Mouse (Mus musculus): ENCODE measurements around the gene Dynlt1f. TPM values are rescaled to one million over a fixed set of nuclear protein-coding genes. Genes with fewer than 3 reads are reported as not detected.
"Not testable (repeated sequence)": the region's sequence is repeated elsewhere in the genome, so short reads cannot be mapped to it uniquely, and the experiment has no call there.

Gene Dynlt1f
- total and polyA plus RNA-seq, 2 experiments from 2014 or later = 148 to 213 TPM

DNA sequence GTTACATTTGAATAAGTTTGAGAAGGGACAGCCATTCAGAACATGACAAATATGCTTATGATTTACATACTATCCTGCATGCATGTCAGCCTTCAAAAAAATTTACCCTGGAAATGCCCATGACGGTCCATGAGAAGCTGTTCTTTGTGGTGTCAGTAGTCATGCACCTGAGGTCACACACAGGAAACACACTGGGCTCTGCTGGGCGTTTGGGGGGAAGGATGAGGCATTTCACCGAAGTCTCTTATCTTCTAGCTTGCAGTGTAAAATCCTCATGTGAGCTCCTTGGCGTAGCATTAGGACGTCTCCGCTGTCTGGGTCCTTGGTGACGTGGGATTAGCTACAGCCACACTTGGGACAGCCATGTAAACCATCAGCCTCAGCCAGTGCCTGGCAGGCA is 3.1 kb upstream of the Dynlt1f start, which contains the start of gene Sytl3:
Gene Sytl3 (plus strand): TSS at position 293 of the 400 bp plus-strand sequence.
- ATAC-seq (ENCODE audit: insufficient read depth, low read depth); H3K4me1 ChIP-seq (ENCODE audit: control insufficient read depth, insufficient read depth); H3K9ac ChIP-seq (replicated peaks; ENCODE audit: low read depth, low read length); H3K4me2 ChIP-seq (ENCODE audit: low read depth, low read length); H3K9me3 ChIP-seq (replicated peaks; ENCODE audit: control insufficient read depth, low read length); H3K27me3 ChIP-seq (ENCODE audit: control insufficient read depth, insufficient read depth, low read length); DNase-seq (ENCODE audit: low spot score); H3K4me3 ChIP-seq (ENCODE audit: low read depth, low read length); H3K36me3 ChIP-seq (replicated peaks; ENCODE audit: control insufficient read depth, insufficient read depth, low read length); H3K27ac ChIP-seq (ENCODE audit: low read depth): not testable (repeated sequence)
- 56% methylated on average over 3 of the region's 7 CpGs for WGBS

DNA sequence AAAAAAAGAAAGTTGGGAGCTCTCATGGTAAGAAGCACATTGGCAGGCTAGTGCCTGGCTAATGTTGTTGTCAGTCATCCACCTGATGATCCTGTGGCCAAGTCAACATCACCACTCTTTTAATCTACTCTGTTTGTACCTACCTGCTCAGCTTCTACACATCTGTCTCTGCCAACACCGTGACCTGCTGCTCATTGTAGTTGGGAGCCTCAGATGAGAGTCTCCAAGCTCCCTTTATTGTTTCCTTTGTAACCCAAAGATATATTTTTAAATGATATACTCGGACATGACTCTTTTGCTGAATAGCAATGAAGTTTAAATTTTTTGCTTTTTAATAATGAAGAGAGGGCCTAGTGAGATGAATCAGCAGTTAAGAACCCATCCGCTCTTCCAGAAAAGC is 771 bp upstream of the Dynlt1f start:
- H3K27me3 ChIP-seq (ENCODE audit: control insufficient read depth, insufficient read depth, low read length); H3K4me1 ChIP-seq (ENCODE audit: control insufficient read depth, insufficient read depth); H3K4me2 ChIP-seq (ENCODE audit: low read depth, low read length); H3K9ac ChIP-seq (replicated peaks; ENCODE audit: low read depth, low read length); DNase-seq (ENCODE audit: low spot score); H3K36me3 ChIP-seq (replicated peaks; ENCODE audit: control insufficient read depth, insufficient read depth, low read length); ATAC-seq (ENCODE audit: insufficient read depth, low read depth); H3K27ac ChIP-seq (ENCODE audit: low read depth); H3K9me3 ChIP-seq (replicated peaks; ENCODE audit: control insufficient read depth, low read length); H3K4me3 ChIP-seq (ENCODE audit: low read depth, low read length): not testable (repeated sequence)
- 94% methylated on average over 1 of the region's 3 CpGs for WGBS

DNA sequence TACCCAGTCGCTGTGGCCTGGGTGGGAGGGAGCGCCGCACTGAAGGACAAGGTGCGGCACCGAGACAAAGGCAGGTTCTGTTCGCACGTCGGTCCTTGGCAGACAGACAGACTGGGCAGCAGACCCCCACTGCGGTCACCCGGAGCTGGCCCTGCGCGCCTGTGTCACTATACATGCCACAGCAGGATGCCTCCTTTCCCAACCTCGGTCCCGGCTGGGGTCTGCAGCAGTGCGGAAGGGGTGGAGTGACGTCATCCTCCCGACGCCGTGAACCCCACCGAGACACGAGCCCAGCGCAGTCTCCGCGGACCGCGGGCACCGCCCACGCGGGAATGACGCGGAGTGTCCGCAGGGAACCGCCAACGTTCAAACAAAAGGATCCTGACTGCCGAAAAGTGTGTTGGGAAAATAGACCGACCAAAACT is 601 bp downstream of the Dynlt1f start:
- H3K36me3 ChIP-seq (replicated peaks; ENCODE audit: control insufficient read depth, insufficient read depth, low read length); H3K27me3 ChIP-seq (ENCODE audit: control insufficient read depth, insufficient read depth, low read length); H3K9me3 ChIP-seq (replicated peaks; ENCODE audit: control insufficient read depth, low read length); H3K4me1 ChIP-seq (ENCODE audit: control insufficient read depth, insufficient read depth): not testable (repeated sequence)
- DNase-seq (ENCODE audit: low spot score) (peak; percentile 72), ATAC-seq (ENCODE audit: insufficient read depth, low read depth) (peak; percentile 82)
- Histone ChIP-seq H3K4me3 (ENCODE audit: low read depth, low read length) (peak overlapping the region; percentile 62), H3K9ac (replicated peaks; ENCODE audit: low read depth, low read length) (peak overlapping the region; percentile 48), H3K27ac (ENCODE audit: low read depth) (peak overlapping the region; percentile 61), H3K4me2 (ENCODE audit: low read depth, low read length) (peak overlapping the region; percentile 66)
- WGBS = 0% methylated on average over 33 of the region's 36 CpGs

DNA sequence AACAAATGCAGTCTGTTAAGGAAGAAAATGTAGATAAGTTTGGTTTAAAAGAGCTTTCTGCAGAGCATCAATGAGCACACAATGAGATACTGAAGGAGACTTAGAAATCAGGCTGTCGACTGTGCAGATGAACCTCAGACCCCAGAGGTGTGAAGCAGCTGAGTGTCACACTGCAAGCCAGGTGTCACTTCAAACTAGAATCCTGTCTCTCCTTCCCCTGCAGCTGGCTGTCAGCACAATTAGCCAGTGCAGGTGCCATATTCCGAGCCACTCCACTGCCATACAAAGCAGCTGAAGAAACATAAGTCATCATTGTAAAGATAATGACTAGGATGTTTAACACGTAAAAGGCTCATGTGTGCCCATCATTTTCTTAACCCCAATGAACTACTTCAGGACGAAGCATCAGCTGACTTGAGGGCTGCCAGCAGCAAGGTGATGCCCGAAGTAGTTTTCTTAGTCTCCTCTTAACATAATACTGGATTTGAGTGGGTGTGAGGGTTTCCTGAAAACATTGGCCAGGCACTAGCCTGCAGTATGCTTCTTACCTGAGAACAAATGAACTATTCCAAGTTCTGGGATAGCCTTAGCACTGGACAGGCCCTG is 2.3 kb downstream of the Dynlt1f start:
- H3K36me3 ChIP-seq (replicated peaks; ENCODE audit: control insufficient read depth, insufficient read depth, low read length); H3K4me2 ChIP-seq (ENCODE audit: low read depth, low read length); ATAC-seq (ENCODE audit: insufficient read depth, low read depth); H3K4me3 ChIP-seq (ENCODE audit: low read depth, low read length); H3K27me3 ChIP-seq (ENCODE audit: control insufficient read depth, insufficient read depth, low read length); DNase-seq (ENCODE audit: low spot score); H3K9me3 ChIP-seq (replicated peaks; ENCODE audit: control insufficient read depth, low read length); H3K27ac ChIP-seq (ENCODE audit: low read depth); H3K9ac ChIP-seq (replicated peaks; ENCODE audit: low read depth, low read length); H3K4me1 ChIP-seq (ENCODE audit: control insufficient read depth, insufficient read depth): not testable (repeated sequence)
- 75% methylated on average over 4 of the region's 5 CpGs for WGBS

DNA sequence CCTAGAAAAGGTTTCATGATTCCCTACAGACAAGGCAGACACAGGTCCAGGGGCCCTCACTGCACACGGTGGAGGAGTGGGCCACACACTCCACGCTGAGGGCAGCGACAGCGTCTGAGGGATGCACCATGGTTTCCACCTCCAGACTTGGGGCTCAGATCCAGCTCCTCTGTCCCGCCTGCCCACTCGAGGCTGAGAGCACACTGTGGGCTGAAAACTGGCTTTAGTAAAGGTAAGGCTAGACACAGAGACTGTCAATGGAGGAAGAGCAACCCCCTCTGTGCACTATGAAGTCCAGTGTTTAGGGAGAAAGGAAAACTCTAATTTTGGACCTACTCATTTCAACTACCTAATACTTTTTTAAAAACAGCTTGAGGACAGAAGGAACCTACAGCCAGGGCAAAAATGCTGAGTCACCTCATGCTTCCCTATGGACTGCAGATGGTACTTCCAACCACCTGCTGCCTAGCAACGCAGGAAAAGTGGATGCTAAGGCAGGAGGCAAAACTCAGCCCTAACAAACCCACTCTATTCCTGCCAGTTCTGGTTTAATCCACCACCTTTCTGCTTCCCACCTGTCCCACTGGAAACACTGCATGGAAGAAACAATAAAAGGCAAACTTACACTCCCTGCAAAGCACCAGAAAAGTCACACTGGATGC is 4.7 kb downstream of the Dynlt1f start:
- not testable (repeated sequence) for H3K36me3 ChIP-seq (replicated peaks; ENCODE audit: control insufficient read depth, insufficient read depth, low read length); H3K9ac ChIP-seq (replicated peaks; ENCODE audit: low read depth, low read length); DNase-seq (ENCODE audit: low spot score); H3K4me2 ChIP-seq (ENCODE audit: low read depth, low read length); H3K4me3 ChIP-seq (ENCODE audit: low read depth, low read length); H3K4me1 ChIP-seq (ENCODE audit: control insufficient read depth, insufficient read depth); H3K9me3 ChIP-seq (replicated peaks; ENCODE audit: control insufficient read depth, low read length); H3K27me3 ChIP-seq (ENCODE audit: control insufficient read depth, insufficient read depth, low read length); ATAC-seq (ENCODE audit: insufficient read depth, low read depth); H3K27ac ChIP-seq (ENCODE audit: low read depth)
- 86% methylated on average over 6 of the region's 7 CpGs for WGBS

DNA sequence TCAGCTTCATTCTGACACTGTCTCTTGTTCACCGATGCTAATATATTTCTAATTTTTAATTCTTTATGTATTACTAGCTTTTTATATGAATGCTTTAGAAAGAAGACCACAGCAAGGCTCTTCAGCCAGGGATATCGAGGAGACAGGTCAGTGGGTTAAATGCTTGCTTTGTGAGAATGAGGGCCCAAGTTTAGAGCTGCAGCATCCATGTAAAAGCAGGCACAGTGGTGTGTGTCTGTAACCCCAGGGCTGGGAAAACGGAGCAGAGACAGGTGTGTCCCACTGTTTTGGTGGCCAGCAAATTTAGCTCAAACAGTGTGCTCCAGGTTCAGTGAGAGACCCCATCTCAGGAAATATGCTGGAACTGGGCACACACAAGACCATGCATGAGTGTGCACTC is 8.2 kb downstream of the Dynlt1f start:
- not testable (repeated sequence) for H3K9me3 ChIP-seq (replicated peaks; ENCODE audit: control insufficient read depth, low read length); H3K9ac ChIP-seq (replicated peaks; ENCODE audit: low read depth, low read length); DNase-seq (ENCODE audit: low spot score); H3K27ac ChIP-seq (ENCODE audit: low read depth); H3K27me3 ChIP-seq (ENCODE audit: control insufficient read depth, insufficient read depth, low read length); H3K36me3 ChIP-seq (replicated peaks; ENCODE audit: control insufficient read depth, insufficient read depth, low read length); H3K4me3 ChIP-seq (ENCODE audit: low read depth, low read length); H3K4me1 ChIP-seq (ENCODE audit: control insufficient read depth, insufficient read depth); H3K4me2 ChIP-seq (ENCODE audit: low read depth, low read length); ATAC-seq (ENCODE audit: insufficient read depth, low read depth)
- WGBS = 94% methylated on average over 3 of the region's 3 CpGs

DNA sequence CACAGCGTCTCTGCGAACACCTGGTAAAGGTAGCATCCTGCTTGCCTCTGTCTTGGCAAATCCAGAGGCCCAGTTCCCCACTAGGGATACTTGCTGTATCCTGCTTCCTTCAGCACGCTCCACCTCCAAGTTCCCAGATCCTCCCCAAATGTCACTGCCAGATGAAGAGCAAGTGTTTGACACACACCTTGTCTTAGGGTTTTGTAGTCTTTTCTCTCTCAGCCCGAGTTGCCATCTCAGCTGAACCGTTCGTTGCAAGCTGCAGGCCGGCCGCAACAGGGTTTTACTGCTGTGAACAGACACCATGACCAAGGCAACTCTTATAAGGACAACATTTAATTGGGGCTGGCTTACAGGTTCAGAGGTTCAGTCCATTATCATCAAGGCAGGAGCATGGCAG is 8.9 kb downstream of the Dynlt1f start:
- not testable (repeated sequence) for ATAC-seq (ENCODE audit: insufficient read depth, low read depth); H3K27ac ChIP-seq (ENCODE audit: low read depth); H3K9ac ChIP-seq (replicated peaks; ENCODE audit: low read depth, low read length); H3K36me3 ChIP-seq (replicated peaks; ENCODE audit: control insufficient read depth, insufficient read depth, low read length); DNase-seq (ENCODE audit: low spot score); H3K4me1 ChIP-seq (ENCODE audit: control insufficient read depth, insufficient read depth); H3K9me3 ChIP-seq (replicated peaks; ENCODE audit: control insufficient read depth, low read length); H3K27me3 ChIP-seq (ENCODE audit: control insufficient read depth, insufficient read depth, low read length); H3K4me2 ChIP-seq (ENCODE audit: low read depth, low read length); H3K4me3 ChIP-seq (ENCODE audit: low read depth, low read length)
- 93% methylated on average over 7 of the region's 8 CpGs for WGBS

DNA sequence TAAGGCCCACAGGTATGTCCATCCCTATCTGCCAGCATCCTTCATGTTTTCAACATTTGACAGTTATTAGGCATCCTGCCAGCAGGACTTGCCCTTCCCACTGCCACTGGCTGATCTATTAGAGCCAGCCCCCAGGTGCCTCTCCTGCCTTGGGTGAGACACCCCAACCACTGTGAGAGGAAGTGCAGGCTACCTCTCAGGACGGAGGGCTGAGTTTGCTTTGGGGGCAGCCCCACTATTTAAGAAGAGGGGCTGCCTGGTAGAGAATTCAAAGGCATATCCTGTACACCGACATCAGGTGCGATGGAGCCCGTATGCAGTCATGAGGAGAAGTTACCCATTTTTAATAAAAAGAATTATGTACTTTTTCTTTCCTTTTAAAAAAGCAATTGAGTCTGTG is 10.0 kb downstream of the Dynlt1f start:
- 79% methylated on average over 3 of the region's 4 CpGs for WGBS
- not testable (repeated sequence) for DNase-seq (ENCODE audit: low spot score)

More for the DNA sequence above, 10.0 kb downstream of the Dynlt1f start:
- H3K4me2 ChIP-seq (ENCODE audit: low read depth, low read length); H3K27ac ChIP-seq (ENCODE audit: low read depth); H3K9me3 ChIP-seq (replicated peaks; ENCODE audit: control insufficient read depth, low read length); H3K9ac ChIP-seq (replicated peaks; ENCODE audit: low read depth, low read length); ATAC-seq (ENCODE audit: insufficient read depth, low read depth); H3K4me3 ChIP-seq (ENCODE audit: low read depth, low read length); H3K4me1 ChIP-seq (ENCODE audit: control insufficient read depth, insufficient read depth); H3K27me3 ChIP-seq (ENCODE audit: control insufficient read depth, insufficient read depth, low read length); H3K36me3 ChIP-seq (replicated peaks; ENCODE audit: control insufficient read depth, insufficient read depth, low read length): not testable (repeated sequence)

All from heart, postnatal 0 days (tissue).